Mouse (Mus musculus) left cerebral cortex, postnatal 25 days (tissue): ENCODE results near the gene Ccr5. TPM values are rescaled to one million over a fixed set of nuclear protein-coding genes. Genes with fewer than 3 reads are reported as not detected.
"Not testable (repeated sequence)": the region's sequence is repeated elsewhere in the genome, so short reads cannot be mapped to it uniquely, and the experiment has no call there.

Experiments used
- DNase-seq, 2 experiments: peaks; one replicate each; pipeline ENCODE4 v3.0.0; 2022; ENCODE audit warnings: low spot score in 2 of 2, mixed read lengths in 1 of 2
- intact Hi-C: fragments of 180-260 bp; cut with DNase I; formaldehyde crosslinking; loops from one replicate; pipeline ENCODE4 v1.15.1; 2025
- total RNA-seq, 2 experiments: library from RNA; stranded (reverse); gene quantifications; 2 replicates each; pipeline ENCODE4 v1.2.3; 2021

Gene Ccr5
- total RNA-seq, 2 experiments from 2014 or later: 7.5 to 9.1 TPM

DNA sequence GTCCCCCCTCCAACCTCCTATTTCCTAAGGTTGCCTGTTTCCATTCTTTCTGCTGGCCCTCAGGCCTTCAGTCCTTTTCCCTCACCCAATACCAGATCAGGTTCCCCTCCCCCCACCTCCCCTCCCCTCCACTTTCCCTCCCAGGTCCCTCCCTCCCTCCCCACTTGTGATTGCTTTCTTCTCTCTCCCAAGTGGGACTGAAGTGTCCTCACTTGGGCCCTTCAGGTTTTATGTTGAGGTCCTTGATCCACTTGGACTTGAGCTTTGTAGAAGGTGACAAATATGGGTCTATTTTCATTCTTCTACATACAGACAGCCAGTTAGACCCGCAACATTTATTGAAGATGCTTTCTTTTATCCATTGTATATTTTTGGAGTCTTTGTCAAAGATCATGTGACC lies 13.6 kb downstream of the Ccr5 start:
- DNase-seq, intact Hi-C loops: not testable (repeated sequence)

DNA sequence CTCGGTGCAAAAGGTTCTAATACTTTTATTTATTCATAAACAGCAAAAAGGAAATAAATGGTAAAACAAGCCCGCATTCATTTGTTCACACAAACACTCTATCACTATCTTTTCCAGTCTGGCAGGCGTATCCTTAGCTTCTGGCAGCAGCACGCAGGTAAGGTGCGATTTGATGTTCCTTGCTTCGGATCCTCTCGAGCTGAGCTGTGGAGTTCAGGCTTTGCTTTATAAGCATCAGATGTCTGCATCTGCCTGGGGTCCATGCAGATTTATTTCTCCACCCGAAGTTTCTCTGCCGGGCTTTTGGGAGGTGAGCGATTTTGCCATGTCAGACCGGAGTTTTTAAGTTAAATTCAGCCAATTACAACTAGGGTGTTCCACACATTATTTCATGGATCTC lies 16.3 kb downstream of the Ccr5 start:
- no peak for DNase-seq
- intact Hi-C loops: no loop called here

DNA sequence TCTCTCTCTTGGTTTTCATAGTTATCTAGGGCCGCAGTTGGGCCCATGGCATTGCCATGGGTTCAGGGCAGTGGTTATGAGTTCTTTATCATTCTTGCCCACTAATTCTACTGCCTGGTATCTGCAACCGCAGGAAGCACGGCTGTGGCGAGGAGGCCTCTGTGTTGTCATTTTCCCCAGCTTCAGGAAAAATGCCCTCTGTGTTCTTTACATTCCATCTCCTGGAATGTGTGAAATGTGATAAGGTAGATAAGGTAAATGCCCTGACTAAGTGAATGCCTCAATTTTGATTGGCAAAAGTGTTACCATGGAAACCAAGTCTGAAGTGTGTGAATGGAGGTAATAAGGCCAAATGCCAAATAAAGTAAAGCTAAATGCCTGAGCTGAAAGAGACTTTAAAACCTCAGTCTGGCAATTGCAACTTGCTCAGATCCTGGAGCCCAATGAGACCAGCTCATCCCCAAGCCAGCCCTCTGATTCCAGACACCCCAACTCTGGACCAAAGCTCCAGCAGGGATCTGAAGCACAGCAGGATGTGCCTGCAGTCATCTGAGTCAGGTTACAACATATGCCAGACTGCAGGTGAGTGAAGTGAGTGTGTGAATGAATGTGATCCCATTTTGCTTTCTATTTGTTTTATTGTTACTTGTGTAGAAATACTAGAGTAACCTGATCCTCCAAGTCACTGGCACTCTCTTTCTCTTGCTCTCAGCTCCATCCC lies 16.9 kb downstream of the Ccr5 start:
- intact Hi-C loops: no loop called here

DNA sequence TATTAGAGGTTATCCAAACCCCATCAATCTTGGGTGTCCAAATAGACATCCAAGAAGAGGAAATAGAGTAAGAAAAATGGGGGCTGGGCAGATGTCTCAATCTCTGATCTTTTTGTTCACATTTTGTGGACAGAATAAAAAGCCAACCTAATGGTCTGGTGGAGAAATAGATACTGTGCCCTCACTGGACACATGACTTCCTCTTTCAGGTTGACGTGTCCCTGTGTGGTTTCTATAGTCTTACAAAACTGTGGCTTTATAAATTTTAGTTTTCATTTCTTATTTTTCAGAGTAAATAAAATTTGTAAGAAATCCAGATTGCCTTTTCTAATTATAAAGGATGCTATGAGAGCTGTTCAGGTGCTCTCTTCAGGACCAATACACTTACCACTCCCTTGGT lies 22.3 kb downstream of the Ccr5 start:
- DNase-seq: no peak
- intact Hi-C loops: no loop called here

More for the DNA sequence above, 16.9 kb downstream of the Ccr5 start:
- no peak for DNase-seq

DNA sequence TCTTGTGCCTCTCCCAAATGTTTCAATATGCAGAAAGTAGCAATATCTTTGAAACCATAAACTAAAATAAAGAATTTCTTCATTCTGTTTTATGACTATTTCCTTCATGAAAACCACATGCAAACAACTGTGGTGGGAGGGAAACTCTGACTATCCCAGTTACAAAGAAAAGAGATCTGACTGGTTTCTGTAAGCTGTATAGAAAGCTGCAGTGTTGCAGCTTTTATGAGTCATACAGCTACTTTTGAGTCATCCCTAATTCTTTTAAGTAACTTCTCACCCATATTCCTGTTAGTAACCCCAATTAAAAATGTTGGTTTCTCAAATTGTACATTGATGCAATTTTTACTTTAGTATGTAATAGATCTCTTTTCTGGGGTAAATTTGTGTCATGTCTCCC lies 25.0 kb downstream of the Ccr5 start:
- DNase-seq: no peak
- intact Hi-C loops: no loop called here

Other genes starting within 250 kb of the Ccr5 start
- 1 to 10 TPM in 1 of 2 experiments, under 1 TPM in 1; 0.57 to 1.1 TPM for gene Ccr1, start 152.9 kb upstream of the Ccr5 start, total RNA-seq
- not detected for gene Ccr1l1, start 143.1 kb upstream of the Ccr5 start, total RNA-seq
- gene Ccr3, start 99.6 kb upstream of the Ccr5 start, total RNA-seq: not detected
- gene Ccr2, start 19.6 kb upstream of the Ccr5 start, total RNA-seq: under 1 TPM; 0.14 to 0.21 TPM
- 10 to 100 TPM; 15.7 to 23.2 TPM for gene 2010315B03Rik, start 191.2 kb downstream of the Ccr5 start, total RNA-seq